Mouse (Mus musculus) C2C12 (cell line): Measurements from ENCODE around the gene Lgi1.

Experiments
- CEBPB ChIP-seq: IDR thresholded peaks from one replicate; pipeline ENCODE4 v1.6.1; 2011; ENCODE audit warnings: low read depth, mild to moderate bottlenecking, control low read depth, moderate library complexity
- CTCF ChIP-seq: IDR thresholded peaks from one replicate; pipeline ENCODE4 v1.5.1; 2011; ENCODE audit not compliant: control insufficient read depth, insufficient read depth, insufficient read length
- MAX ChIP-seq: IDR thresholded peaks from one replicate; pipeline ENCODE4 v1.6.1; 2011; ENCODE audit warnings: mild to moderate bottlenecking, control low read depth
- MYOD1 ChIP-seq: IDR thresholded peaks from one replicate; pipeline ENCODE4 v1.6.1; 2011; ENCODE audit warnings: low read depth; ENCODE audit not compliant: control insufficient read depth, insufficient read length
- MYOG ChIP-seq: IDR thresholded peaks from one replicate; pipeline ENCODE4 v1.6.1; 2011; ENCODE audit not compliant: control insufficient read depth, insufficient read length; ENCODE audit errors: extremely low read depth
- USF1 ChIP-seq: IDR thresholded peaks from one replicate; pipeline ENCODE4 v1.6.1; 2011; ENCODE audit warnings: low read depth, mild to moderate bottlenecking, control low read depth, moderate library complexity

DNA sequence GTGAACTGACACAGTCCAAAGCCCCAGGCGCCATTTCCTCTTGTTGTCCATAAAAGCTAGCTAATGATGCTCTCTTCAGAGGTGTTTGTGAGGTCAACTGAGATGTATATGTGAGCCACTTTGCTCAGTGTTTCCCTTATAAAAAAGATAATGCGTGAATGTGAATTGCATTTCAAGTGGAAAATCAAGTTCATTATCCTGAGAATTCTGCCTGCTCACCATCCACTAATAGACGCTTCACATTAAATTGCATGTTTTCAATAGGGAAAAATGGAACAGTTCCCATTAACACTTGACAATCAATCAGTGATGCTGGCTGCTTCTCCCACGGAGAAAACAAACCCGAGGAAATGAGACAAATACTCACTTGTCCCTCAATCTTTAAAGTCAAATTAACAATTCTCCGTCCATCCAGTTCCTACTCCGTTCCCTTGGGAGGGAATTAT is 18.1 kb upstream of the Lgi1 start:
- TF ChIP-seq CTCF (no peak), MAX (no peak), USF1 (no peak), MYOD1 (no peak), CEBPB (no peak), MYOG (no peak)
